In the genomic region with DNA sequence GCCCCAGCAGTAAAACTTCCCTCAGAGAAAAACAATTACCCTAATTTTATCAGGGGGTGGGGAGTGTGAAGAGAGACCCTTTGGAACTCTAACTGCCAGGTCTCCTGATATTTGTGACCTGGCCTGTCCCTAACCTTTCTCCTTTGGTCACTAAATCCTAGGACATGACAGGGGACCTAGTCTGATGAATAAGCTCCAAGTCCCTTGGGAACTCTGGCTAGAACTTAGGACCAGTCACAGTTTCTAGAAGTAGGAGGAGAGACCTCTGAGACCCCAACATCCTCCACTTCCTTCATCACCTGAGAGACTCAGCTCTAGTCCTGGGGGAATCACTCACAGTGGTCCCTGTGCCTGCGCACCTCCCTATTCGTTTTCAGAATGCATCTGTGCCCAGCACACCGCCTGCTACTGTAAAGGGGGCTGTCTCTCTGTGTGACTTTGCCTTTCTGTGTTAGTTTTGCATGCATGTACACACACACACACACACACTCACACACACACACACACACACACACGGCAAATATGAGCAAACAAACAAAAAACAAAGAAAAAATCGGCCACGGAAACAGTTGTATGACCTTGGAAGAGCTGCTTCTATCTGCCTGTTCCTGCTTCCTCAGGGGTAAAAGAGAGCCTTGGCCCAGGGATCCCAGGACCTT, we compare ENCODE assay signal across 8 mouse cellular contexts. TPM values are rescaled to one million over a fixed set of nuclear protein-coding genes. Genes with fewer than 3 reads are reported as not detected.
DNase-seq lines count a peak whose midpoint lies in the region; ATAC-seq and TF ChIP-seq lines count a peak whose summit lies in the region.

No protein-coding gene starts in this region.

- H3K9ac ChIP-seq in limb, embryonic 14.5 days (ENCODE audit: low read depth, low read length, severe bottlenecking) = peak overlapping the region; percentile 86
- peak overlapping the region; percentile 93 for H3K9ac ChIP-seq in stomach, embryonic 16.5 days (ENCODE audit: low read length)

- peak overlapping the region; percentile 96 for H3K27ac ChIP-seq in limb, embryonic 14.5 days (replicated peaks; ENCODE audit: low read depth, low read length)
- peak overlapping the region; percentile 100 for H3K27ac ChIP-seq in stomach, embryonic 16.5 days (ENCODE audit: low read length)

- no peaks in the 10 kb centered on the region for H3K9me3 ChIP-seq in limb, embryonic 14.5 days (ENCODE audit: control insufficient read depth, low read length)
- no peaks in the 10 kb centered on the region for H3K9me3 ChIP-seq in stomach, embryonic 16.5 days (replicated peaks; ENCODE audit: control insufficient read depth, low read length)

- H3K27me3 ChIP-seq in limb, embryonic 14.5 days (ENCODE audit: control insufficient read depth, insufficient read depth, low read length) = no peaks in the 10 kb centered on the region
- no peaks in the 10 kb centered on the region for H3K27me3 ChIP-seq in stomach, embryonic 16.5 days (ENCODE audit: control insufficient read depth, insufficient read depth, low read length)

- peak overlapping the region; percentile 91 for H3K4me2 ChIP-seq in limb, embryonic 14.5 days (replicated peaks; ENCODE audit: low read depth, low read length, severe bottlenecking)
- peak overlapping the region; percentile 83 for H3K4me2 ChIP-seq in stomach, embryonic 16.5 days (ENCODE audit: low read depth, low read length)

- peak overlapping the region; percentile 66 for H3K4me3 ChIP-seq in limb, embryonic 14.5 days (replicated peaks; ENCODE audit: low read length)
- peak overlapping the region; percentile 68 for H3K4me3 ChIP-seq in stomach, embryonic 16.5 days (replicated peaks; ENCODE audit: low read length)

- H3K36me3 ChIP-seq in limb, embryonic 14.5 days (ENCODE audit: control insufficient read depth, insufficient read depth, low read length) = no peaks in the 10 kb centered on the region
- H3K36me3 ChIP-seq in stomach, embryonic 16.5 days (ENCODE audit: control insufficient read depth, insufficient read depth, low read length) = no peaks in the 10 kb centered on the region

- TF ChIP-seq POLR2A in limb, embryonic 14.5 days (IDR thresholded peaks at IDR 0.05; ENCODE audit: borderline replicate concordance, extremely low read depth, insufficient read depth, insufficient read length) = no peak

- WGBS in limb, embryonic 14.5 days = 3% methylated on average over 6 of the region's 6 CpGs
- WGBS in stomach, embryonic 16.5 days = 17% methylated on average over 6 of the region's 6 CpGs

- DNase-seq in embryo, embryonic 10 days (ENCODE audit: low spot score) = peak; percentile 49
- no peak for DNase-seq in embryo, embryonic 9.5 days (ENCODE audit: extremely low spot score)
- DNase-seq in right cerebral cortex, postnatal 4 days = peak; percentile 7
- DNase-seq in right cerebral cortex, adult 2 months (ENCODE audit: low spot score in 2 of 2) = no peak
- DNase-seq in limb, embryonic 14.5 days (ENCODE audit: low spot score) = no peak
- DNase-seq in layer of hippocampus, adult 18-20 months (ENCODE audit: low spot score in 2 of 2) = no peak
- no peak for DNase-seq in thymus, postnatal 36 days

- no peak for ATAC-seq in limb, embryonic 14.5 days (ENCODE audit: low FRiP score, low read depth)
- no peak for ATAC-seq in stomach, embryonic 16.5 days (ENCODE audit: insufficient read depth, low FRiP score)

- peaks cover 38% of the 10 kb centered on the region for H3K4me1 ChIP-seq in limb, embryonic 14.5 days (ENCODE audit: control insufficient read depth, insufficient read depth, low read length)
- H3K4me1 ChIP-seq in stomach, embryonic 16.5 days (ENCODE audit: control insufficient read depth, insufficient read depth, low read length) = peaks cover 41% of the 10 kb centered on the region

RNA-seq across cellular contexts. Expression of a gene that starts 18.8 kb away (rescaled TPM):
- polyA plus RNA-seq in limb, embryonic 14.5 days (2012; rRNA removed) = 91.5 and 93.6 TPM in 2 replicates
- 52.7 and 59.6 TPM in 2 replicates for polyA plus RNA-seq in limb, embryonic 14.5 days (2014; fragmentation: Nextera tagmentation; extraction: Ambion mirVana)
- polyA plus RNA-seq in stomach, embryonic 16.5 days (2015; fragmentation: Nextera tagmentation; extraction: Ambion mirVana) = 13.1 and 17.1 TPM in 2 replicates
- total RNA-seq in layer of hippocampus, adult 18-20 months (2021) = 10 to 100 TPM; 87.4 to 93.2 TPM

RNA-seq across cellular contexts. Expression of a gene that starts 18.9 kb away (rescaled TPM):
- polyA plus RNA-seq in limb, embryonic 14.5 days (2012; rRNA removed) = 56.2 and 57.0 TPM in 2 replicates
- 21.3 and 23.1 TPM in 2 replicates for polyA plus RNA-seq in limb, embryonic 14.5 days (2014; fragmentation: Nextera tagmentation; extraction: Ambion mirVana)
- polyA plus RNA-seq in stomach, embryonic 16.5 days (2015; fragmentation: Nextera tagmentation; extraction: Ambion mirVana) = 21.8 and 23.9 TPM in 2 replicates
- 10 to 100 TPM; 60.8 to 64.9 TPM for total RNA-seq in layer of hippocampus, adult 18-20 months (2021)

RNA-seq across cellular contexts. Expression of a gene that starts 28.2 kb away (rescaled TPM):
- 81.0 and 82.5 TPM in 2 replicates for polyA plus RNA-seq in limb, embryonic 14.5 days (2012; rRNA removed)
- polyA plus RNA-seq in limb, embryonic 14.5 days (2014; fragmentation: Nextera tagmentation; extraction: Ambion mirVana) = 94.3 TPM in 2 replicates
- polyA plus RNA-seq in stomach, embryonic 16.5 days (2015; fragmentation: Nextera tagmentation; extraction: Ambion mirVana) = 81.7 and 81.9 TPM in 2 replicates
- 10 to 100 TPM; 82.5 to 83.6 TPM for total RNA-seq in layer of hippocampus, adult 18-20 months (2021)

RNA-seq across cellular contexts. Expression of a gene that starts 48.8 kb away (rescaled TPM):
- polyA plus RNA-seq in limb, embryonic 14.5 days (2012; rRNA removed) = 0.35 and 0.51 TPM in 2 replicates
- 0.12 and 0.17 TPM in 2 replicates for polyA plus RNA-seq in limb, embryonic 14.5 days (2014; fragmentation: Nextera tagmentation; extraction: Ambion mirVana)
- 0.13 TPM in 1 of 2 replicates, not detected in the other for polyA plus RNA-seq in stomach, embryonic 16.5 days (2015; fragmentation: Nextera tagmentation; extraction: Ambion mirVana)
- total RNA-seq in layer of hippocampus, adult 18-20 months (2021) = not detected

Comparison
In these comparisons a context has a peak if more than half of its experiments do, and no peak if none do; other contexts are left out.
1. DNase-seq: peak in embryo, embryonic 10 days (single experiment) and right cerebral cortex, postnatal 4 days (single experiment); none in embryo, embryonic 9.5 days (single experiment), right cerebral cortex, adult 2 months (0 of 2), limb, embryonic 14.5 days (single experiment), layer of hippocampus, adult 18-20 months (0 of 2) and thymus, postnatal 36 days (0 of 2).